Mouse (Mus musculus) lung, postnatal 0 days (tissue): ENCODE measurements around the gene Omg. TPM values are rescaled to one million over a fixed set of nuclear protein-coding genes. Genes with fewer than 3 reads are reported as not detected.

Source experiments
- ATAC-seq: fragments of 200-750 bp; cut with Nextera tagmentation; 2 replicates; pipeline ENCODE4 v1.8.0; 2017; ENCODE audit warnings: moderate library complexity
- DNase-seq: peaks from one replicate; pipeline ENCODE4 v3.0.0-alpha.2; 2016; ENCODE audit warnings: low spot score
- H3K27ac ChIP-seq: fragments of 300-500 bp; sonication (generic); 2 replicates; pipeline ENCODE4 v1.5.1; 2014; ENCODE audit warnings: antibody characterized with exemption, mild to moderate bottlenecking, low read length, mixed read lengths
- H3K27me3 ChIP-seq: fragments of 300-500 bp; sonication (generic); replicated peaks from 2 replicates; pipeline ENCODE4 v1.6.1; 2014; ENCODE audit warnings: low read length, mixed read lengths; ENCODE audit not compliant: insufficient read depth
- H3K36me3 ChIP-seq: fragments of 300-500 bp; sonication (generic); 2 replicates; pipeline ENCODE4 v1.6.1; 2014; ENCODE audit warnings: low read length, mixed read lengths; ENCODE audit not compliant: insufficient read depth
- H3K4me1 ChIP-seq: fragments of 300-500 bp; sonication (generic); 2 replicates; pipeline ENCODE4 v1.6.1; 2014; ENCODE audit warnings: antibody characterized with exemption, low read depth, low read length, mixed read lengths; ENCODE audit not compliant: insufficient read depth
- H3K4me2 ChIP-seq: fragments of 300-500 bp; sonication (generic); replicated peaks from 2 replicates; pipeline ENCODE4 v1.6.1; 2014; ENCODE audit warnings: low read depth, mild to moderate bottlenecking, low read length, moderate library complexity, mixed read lengths
- H3K4me3 ChIP-seq: fragments of 300-500 bp; sonication (generic); 2 replicates; pipeline ENCODE4 v1.5.1; 2014; ENCODE audit warnings: low read depth, low read length
- H3K9ac ChIP-seq: fragments of 300-500 bp; sonication (generic); replicated peaks from 2 replicates; pipeline ENCODE4 v1.6.1; 2014; ENCODE audit warnings: low read depth, mild to moderate bottlenecking
- H3K9me3 ChIP-seq: fragments of 300-500 bp; sonication (generic); 2 replicates; pipeline ENCODE4 v1.6.1; 2016; ENCODE audit warnings: low read length, mixed read lengths
- CTCF ChIP-seq: IDR thresholded peaks from 2 replicates; pipeline ENCODE4 v1.5.1; 2016; ENCODE audit warnings: antibody characterized with exemption, mild to moderate bottlenecking
- EP300 ChIP-seq: IDR thresholded peaks from 2 replicates; pipeline ENCODE4 v1.6.1; 2016; ENCODE audit warnings: antibody characterized with exemption, mild to moderate bottlenecking, control low read depth
- WGBS: fragments of 180-500 bp; shearing (Covaris S2); extraction: QIAGEN DNeasy Blood & Tissue Kit; methylation state at CpG from one replicate; pipeline ENCODE4 v1.1.7; 2014; 5-methylcytosine and 5-hydroxymethylcytosine counted together
- polyA plus RNA-seq: library from polyadenylated mRNA; unstranded; fragments of >200 nt; fragmentation: Nextera tagmentation; extraction: Ambion mirVana; gene quantifications from 2 replicates; pipeline ENCODE4 v1.2.1, GENCODE M21; 2015

The Omg gene
- polyA plus RNA-seq, 1 experiment from 2014 or later = not detected

DNA sequence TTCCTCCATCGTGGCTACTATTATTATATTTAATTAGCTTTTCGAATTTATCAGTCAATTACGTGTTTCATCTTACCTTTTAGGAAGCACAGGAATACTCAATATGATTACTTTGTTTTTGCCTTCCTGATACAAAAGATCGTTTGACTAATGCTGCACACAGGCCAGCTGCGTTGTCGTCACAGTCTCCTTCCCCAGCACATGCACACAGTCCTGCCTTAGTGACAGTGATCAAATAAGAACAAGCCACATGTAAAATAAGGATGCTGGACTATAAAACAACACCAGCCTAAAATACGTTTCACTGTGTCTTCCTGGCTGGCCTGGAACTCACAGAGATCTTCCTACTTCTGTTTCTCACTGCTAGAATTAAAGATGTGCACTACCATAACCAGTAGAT lies 622 bp upstream of the Omg start:
- Histone ChIP-seq H3K27ac (no peak overlapping the region), H3K9ac (no peak overlapping the region), H3K27me3 (no peaks in the 10 kb centered on the region), H3K4me2 (no peak overlapping the region), H3K4me3 (no peak overlapping the region), H3K36me3 (no peaks in the 10 kb centered on the region), H3K4me1 (no peaks in the 10 kb centered on the region), H3K9me3 (no peaks in the 10 kb centered on the region)
- no peak for ATAC-seq
- TF ChIP-seq CTCF (no peak), EP300 (no peak)
- 90% methylated on average over 7 of the region's 7 CpGs for WGBS
- DNase-seq = no peak

DNA sequence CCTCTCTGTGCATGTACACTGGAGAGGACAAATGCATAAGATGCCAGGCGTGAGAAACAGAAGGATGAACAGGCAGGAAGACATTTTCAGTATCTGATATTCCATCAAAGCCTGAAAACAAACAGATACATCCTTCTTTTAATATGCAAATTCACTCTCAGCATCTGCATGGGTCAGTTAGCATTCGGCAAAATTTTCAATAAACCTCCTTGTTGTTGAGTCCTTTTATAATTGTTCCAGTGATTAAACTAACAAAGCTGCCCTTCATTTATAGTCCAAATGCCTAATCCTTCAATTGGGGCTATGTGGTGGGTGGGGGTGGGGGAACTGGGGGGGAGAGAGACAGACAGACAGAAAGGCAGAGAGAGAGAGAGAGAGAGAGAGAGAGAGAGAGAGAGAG lies 967 bp downstream of the Omg start:
- Histone ChIP-seq H3K27ac (no peak overlapping the region), H3K9ac (no peak overlapping the region), H3K4me1 (no peaks in the 10 kb centered on the region), H3K4me2 (no peak overlapping the region), H3K9me3 (no peaks in the 10 kb centered on the region), H3K4me3 (no peak overlapping the region), H3K36me3 (no peaks in the 10 kb centered on the region), H3K27me3 (no peaks in the 10 kb centered on the region)
- DNase-seq (no peak), ATAC-seq (no peak)
- no peak for TF ChIP-seq EP300
- TF ChIP-seq CTCF = no peak
- 75% methylated on average over 2 of the region's 2 CpGs for WGBS

DNA sequence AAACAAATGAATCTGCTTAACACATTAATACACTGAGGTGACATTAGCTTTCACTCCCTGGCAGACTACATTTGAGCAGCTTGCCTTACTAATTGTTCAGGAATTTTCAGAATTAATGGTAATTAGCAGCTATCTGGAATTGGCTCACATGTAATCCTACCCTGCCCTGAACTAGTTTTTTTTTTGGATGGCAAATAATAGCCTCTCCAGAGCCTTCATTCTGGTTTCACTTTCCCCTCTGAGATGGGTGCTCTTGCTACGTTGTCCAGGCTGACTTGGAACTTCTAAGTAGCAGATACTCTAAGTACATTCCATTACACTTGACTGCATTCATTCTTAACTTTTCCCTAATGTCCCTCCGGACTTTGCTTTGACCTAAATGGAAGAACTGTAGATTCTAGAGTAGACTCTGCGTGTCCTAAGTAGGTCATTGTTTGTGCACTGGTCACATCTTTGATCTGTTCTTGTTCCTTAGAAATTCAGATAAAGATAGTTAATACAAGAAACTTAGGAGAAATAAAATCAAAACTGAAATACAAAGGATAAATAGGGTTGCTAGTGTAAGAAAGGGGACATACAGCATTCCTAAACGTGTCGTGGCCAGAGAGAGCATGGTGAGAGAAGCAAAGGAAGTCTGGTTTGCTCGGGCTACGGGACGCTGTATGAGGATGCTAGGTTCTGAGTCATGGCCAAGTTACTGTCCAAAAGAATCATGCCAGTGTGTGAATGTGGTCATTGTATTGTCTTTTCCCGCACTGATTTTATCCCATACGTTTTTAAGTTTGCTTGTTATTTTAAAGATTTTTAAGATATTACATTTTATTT lies 8.7 kb downstream of the Omg start:
- ATAC-seq = no peak
- TF ChIP-seq EP300 (no peak), CTCF (no peak)
- Histone ChIP-seq H3K9ac (no peak overlapping the region), H3K4me2 (0 out of 2 replicates have a peak overlapping the region, but pooled peaks have one; percentile 3), H3K36me3 (no peaks in the 10 kb centered on the region), H3K27ac (no peak overlapping the region), H3K4me1 (no peaks in the 10 kb centered on the region), H3K9me3 (no peaks in the 10 kb centered on the region), H3K27me3 (no peaks in the 10 kb centered on the region), H3K4me3 (no peak overlapping the region)
- WGBS = 65% methylated on average over 10 of the region's 10 CpGs
- DNase-seq = peak; percentile 26

DNA sequence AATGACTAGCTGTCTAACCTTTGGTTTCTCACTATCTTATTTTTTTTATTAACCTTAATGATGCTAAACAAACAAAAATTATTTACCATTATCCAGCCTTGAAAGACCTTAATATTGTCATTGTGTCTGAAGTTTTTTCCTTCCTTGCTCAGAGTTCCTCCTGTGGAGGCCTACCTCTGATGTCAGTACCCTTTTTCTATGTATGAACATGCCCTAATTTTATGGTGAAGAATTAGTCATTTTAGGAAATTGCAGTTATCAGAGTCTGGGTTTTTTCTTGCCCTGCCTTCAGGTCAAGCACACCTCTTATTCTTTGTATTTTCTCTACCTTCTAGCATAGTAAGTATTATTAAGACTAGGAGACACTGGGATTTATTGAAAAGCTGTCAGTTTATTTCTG lies 19.2 kb downstream of the Omg start:
- no peak overlapping the region for H3K4me3 ChIP-seq
- no peak for ATAC-seq
- no peak overlapping the region for H3K27ac ChIP-seq
- no peaks in the 10 kb centered on the region for H3K4me1 ChIP-seq
- TF ChIP-seq CTCF (no peak), EP300 (no peak)
- H3K9me3 ChIP-seq = no peaks in the 10 kb centered on the region
- H3K36me3 ChIP-seq = no peaks in the 10 kb centered on the region
- DNase-seq = no peak
- no peak overlapping the region for H3K9ac ChIP-seq
- H3K27me3 ChIP-seq = no peaks in the 10 kb centered on the region
- H3K4me2 ChIP-seq = no peak overlapping the region

DNA sequence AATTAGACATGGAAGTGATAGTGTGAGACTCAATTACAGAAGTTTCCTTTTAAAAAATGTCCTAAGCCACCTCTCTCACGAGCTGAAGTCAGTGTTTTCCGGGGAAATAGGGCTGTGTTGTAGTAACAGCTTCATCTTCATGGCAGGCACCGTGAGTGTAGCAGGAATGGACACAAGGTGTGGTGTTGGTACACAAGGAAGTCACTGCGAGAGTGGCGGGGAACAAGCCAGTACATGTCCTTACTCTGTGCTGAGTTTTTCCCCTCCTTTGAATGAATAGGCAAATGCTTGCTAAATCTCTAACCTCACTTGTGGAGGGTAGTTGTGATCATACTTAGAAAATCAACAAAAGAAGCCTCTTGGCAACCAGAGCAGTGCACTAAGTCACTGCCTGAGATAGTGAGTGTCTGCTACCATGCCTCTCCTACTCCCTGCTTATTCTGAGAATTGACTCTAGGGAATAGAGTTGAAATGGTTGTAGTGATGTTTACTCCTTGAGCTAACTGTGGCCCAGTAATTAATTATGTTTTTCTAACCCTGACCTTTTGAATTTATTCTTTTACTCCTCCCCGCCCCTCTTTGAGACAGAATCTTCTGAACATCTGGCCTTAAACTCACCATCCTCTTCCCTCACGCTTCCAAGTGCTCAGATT lies 19.9 kb downstream of the Omg start:
- Histone ChIP-seq H3K36me3 (no peaks in the 10 kb centered on the region), H3K4me3 (no peak overlapping the region), H3K27me3 (no peaks in the 10 kb centered on the region), H3K9ac (no peak overlapping the region), H3K4me2 (no peak overlapping the region), H3K27ac (no peak overlapping the region), H3K9me3 (no peaks in the 10 kb centered on the region), H3K4me1 (no peaks in the 10 kb centered on the region)
- 0 out of 2 replicates have a peak, but pooled peaks have one; percentile 26 for ATAC-seq
- no peak for TF ChIP-seq EP300
- TF ChIP-seq CTCF = no peak
- peak; percentile 32 for DNase-seq
- WGBS = 76% methylated on average over 7 of the region's 7 CpGs

DNA sequence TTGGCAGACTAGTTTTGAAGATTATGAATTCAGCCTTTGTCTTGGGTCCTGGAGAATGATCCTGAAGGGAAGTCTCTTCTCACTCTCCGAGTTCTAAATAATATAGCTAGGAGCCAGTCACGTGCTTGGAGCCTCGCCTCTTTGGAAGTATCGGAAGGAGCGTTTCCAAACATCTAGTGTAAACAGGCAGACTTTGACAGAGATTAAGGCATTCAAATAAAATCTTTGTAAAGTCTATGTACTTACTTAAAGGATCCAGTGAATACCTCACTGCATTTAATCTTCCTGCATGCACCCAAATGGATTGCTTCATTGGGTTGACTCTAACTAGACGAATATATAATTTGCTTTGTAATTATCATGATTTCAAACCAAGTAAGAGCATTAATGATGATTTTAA lies 20.5 kb downstream of the Omg start:
- TF ChIP-seq EP300 (no peak), CTCF (no peak)
- Histone ChIP-seq H3K4me2 (no peak overlapping the region), H3K27ac (no peak overlapping the region), H3K9ac (no peak overlapping the region), H3K27me3 (no peaks in the 10 kb centered on the region), H3K4me1 (no peaks in the 10 kb centered on the region), H3K9me3 (no peaks in the 10 kb centered on the region), H3K4me3 (no peak overlapping the region), H3K36me3 (no peaks in the 10 kb centered on the region)
- ATAC-seq (no peak), DNase-seq (peak; percentile 10)
- WGBS = 57% methylated on average over 6 of the region's 6 CpGs
